Mouse (Mus musculus): ENCODE measurements around the gene Lhx4.

Gene Lhx4

GRCm38 (mm10) chr1:155703191-155703680, 48.2 kb downstream of the Lhx4 start:
- DNase-seq (ENCODE audit: low spot score) = no peak

DNA sequence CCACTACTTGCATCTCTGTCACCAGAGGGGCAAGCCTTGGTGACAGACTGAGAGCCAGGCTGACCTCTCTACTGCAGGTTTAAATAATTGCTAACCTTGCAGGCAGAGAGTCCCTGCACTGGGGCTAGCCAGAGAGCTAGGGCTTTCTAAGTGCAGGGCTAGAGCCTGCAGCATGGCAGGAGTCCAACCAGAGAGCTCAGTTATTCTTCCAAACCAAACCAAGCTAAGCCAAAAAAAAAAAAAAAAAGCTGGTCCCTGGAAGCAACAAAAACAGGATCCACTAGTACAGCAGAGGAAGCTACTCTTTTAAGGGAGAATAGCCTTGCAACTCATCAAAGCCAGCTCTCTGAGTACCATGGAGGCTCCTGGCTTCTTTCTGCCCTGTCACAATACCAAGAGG, 50.6 kb downstream of the Lhx4 start:
- no peak for DNase-seq (ENCODE audit: low spot score)

DNA sequence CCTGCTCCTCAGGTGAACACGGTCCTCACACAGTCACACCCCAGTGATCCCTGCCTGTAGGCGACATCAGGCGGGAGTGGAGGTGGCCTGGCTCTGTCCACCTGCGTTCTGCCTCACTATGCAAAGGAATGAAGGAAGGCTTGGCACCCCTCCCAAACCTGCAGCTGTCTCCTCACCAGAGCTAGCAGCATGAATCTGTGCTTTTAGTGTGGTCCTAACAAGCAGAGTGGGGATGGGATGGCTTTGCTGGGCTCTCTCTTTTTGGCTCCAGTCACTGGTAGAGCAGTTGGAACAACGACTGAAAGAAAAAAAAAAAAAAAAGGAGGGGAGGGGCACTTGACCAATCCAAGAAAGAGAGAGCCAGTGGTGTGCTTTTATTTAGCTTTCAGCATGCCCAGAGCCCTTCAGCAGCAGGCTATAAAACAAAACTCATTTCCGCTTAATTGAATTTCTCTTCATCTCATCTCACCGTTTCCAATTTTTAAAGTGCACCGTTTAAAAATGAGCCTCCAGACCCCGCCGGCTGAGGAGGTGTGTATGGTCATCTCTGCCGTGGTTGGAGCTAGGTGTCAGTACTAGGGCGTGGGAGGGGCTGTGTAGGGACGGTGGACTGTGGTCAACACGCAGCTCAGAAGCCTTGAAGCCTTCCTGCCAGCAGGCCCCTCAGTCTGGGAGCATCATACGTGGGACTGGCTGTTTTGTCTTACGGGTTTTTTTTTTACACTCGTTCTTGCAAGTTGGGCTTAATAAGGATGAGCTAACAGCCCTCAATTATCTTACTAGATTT, 52.9 kb downstream of the Lhx4 start:
- no peak for DNase-seq (ENCODE audit: low spot score)

GRCm38 (mm10) chr1:155693443-155693842, 58.0 kb downstream of the Lhx4 start:
- DNase-seq (ENCODE audit: low spot score) = no peak

DNA sequence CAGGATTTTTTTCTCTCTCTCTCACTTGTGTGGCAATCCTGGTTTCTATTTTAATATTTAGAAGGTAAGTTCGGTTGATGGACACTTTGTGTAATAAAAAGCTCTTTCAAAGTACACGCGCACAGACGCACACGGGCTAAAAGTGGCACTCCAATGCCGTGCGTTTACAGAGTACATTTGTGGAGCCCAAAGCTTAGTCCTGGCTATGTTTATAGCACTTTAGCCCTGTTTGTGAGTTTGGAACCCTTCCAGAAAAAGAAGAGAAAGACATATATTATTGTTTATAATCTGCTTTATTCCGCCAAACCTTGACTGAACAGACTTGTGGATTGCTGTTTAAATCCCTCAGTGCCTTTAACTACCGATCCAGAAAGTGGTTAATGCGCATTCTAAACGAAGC, 58.5 kb downstream of the Lhx4 start:
- no peak for DNase-seq (ENCODE audit: low spot score)

DNA sequence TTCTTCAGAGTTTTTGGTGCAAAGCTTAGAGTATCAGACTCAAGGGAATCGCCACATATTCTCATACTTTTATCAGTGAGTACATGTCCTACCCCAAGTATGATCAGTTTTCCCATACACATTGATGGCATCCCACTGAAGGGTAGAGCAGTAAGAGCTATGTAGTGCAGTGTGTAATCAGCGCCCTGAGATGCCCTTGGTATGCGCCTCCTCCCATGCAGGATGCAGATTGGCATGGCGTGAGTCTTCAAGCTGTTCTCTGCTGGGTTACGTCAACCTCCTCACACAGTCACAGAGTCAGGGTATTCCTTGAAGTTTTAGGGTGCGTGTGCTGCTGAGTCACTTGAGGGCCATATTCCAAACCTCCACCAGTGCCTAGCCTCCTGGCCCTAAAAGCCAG, 59.3 kb downstream of the Lhx4 start:
- no peak for DNase-seq (ENCODE audit: low spot score)

DNA sequence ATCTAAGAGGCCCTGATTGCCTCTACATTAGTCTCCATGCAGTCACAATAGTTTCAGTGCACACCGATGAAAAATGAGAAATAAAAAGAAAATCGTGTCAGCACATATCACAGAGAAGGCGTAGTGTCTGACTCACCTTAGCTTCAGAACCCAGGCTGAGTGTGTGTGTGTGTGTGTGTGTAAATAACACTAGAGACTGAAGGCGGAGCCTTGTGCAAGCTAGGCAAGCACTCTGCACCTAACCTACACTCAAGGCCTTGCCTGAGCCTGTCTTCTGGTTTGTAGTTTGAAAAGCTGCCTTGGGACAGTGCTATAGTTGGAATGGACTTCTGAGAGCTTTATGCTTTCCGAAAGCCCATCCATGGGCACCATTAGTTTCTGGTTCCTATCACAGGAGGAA, 61.9 kb downstream of the Lhx4 start:
- DNase-seq (ENCODE audit: low spot score) = no peak

DNA sequence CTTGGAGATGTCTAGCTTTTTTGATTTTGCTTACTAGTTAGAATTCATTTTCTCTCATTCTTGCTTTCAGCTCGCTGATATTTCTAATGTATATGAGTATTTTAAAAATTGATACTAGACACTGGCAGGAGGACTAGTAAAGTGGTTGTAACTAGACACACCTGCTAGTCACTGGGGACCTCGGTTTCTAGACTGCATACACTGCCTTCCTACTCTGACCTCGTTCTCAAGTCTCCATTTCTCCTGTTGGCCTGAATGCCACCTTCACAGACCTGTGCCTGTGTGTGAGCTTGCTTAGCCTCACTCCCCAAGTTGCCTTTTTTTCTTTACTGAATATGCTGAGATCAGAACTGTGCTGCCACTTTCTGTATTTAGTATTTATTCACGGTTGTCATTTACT, 62.3 kb downstream of the Lhx4 start:
- no peak for DNase-seq (ENCODE audit: low spot score)

GRCm38 (mm10) chr1:155686816-155687215, 64.7 kb downstream of the Lhx4 start:
- no peak for DNase-seq (ENCODE audit: low spot score)

GRCm38 (mm10) chr1:155681116-155681799, 70.2 kb downstream of the Lhx4 start:
- peak; percentile 49 for DNase-seq (ENCODE audit: low spot score)

GRCm38 (mm10) chr1:155675570-155675969, 75.9 kb downstream of the Lhx4 start:
- no peak for DNase-seq (ENCODE audit: low spot score)

GRCm38 (mm10) chr1:155663994-155664393, 87.5 kb downstream of the Lhx4 start:
- DNase-seq (ENCODE audit: low spot score) = no peak

DNA sequence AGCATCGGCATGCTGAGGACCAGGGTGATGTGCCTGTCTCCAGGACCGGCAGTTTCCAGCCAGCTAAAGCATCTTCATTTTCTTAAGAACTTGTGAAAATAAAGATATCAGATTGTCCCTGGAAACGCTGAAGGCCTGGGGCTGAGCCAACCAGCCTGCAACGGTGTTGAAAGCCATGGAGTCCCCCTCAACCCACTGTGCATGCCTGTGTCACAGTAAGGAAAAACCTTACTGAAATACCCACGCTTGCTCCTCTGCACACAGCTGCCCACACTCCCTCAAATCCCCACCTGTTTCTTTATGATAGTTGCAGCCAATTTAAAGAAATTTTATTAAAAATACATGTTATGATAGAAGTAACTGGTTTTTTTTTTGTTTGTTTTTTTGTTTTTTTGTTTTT, 95.2 kb downstream of the Lhx4 start:
- no peak for DNase-seq (ENCODE audit: low spot score)

- peak; percentile 32 for DNase-seq (ENCODE audit: low spot score)
These were observed 96.5 kb downstream of the Lhx4 start for GRCm38 (mm10) chr1:155654961-155655360.

DNA sequence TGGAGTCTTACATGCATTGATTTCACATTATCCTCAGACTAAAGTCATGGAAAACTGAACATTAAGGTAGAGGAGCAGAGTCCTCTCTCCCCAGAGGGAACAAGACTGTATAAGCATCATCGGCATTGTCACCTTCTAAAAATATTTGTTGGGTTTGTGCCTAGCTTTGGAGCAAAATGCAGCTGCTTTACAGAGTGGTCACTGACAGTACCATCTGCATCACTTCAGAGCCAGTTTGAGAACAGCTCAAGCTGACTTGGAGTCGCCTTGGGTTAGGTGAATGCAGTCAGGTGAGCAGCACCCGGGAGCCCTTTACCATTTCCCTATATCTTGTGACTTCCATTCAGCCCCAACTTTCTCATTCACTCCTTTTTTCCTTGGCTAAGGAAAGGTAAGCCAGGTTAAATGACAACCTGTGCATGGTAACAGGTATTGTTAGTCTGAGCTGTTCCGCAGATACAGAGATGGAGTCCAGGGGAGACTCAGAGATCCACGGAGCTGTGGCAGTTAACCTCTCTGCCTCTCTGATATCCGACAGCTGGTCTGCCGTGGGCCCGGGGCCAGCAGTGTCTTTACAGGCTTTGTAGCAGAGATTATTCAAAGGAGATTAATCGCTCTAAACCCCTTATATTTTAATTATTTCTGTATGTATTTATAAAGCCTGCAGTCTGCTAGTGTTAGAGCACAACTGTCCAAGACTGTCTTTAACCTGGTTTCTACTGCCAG, 101.2 kb downstream of the Lhx4 start:
- DNase-seq (ENCODE audit: low spot score) = no peak

Measured in embryo, embryonic 10.5 days (tissue).